ENCODE assay signal across 27 mouse cellular contexts in genomic region chr6:31568070-31568595, GRCm38 (mm10). TPM values are rescaled to one million over a fixed set of nuclear protein-coding genes. Genes with fewer than 3 reads are reported as not detected.
DNase-seq lines count a peak whose midpoint lies in the region; ATAC-seq and TF ChIP-seq lines count a peak whose summit lies in the region.
"Had no signal": no experiment of that assay in that cellular context is flagged by ENCODE, and none has a peak within 500 bp of the region (broad histone marks: within the 10 kb centered on the region; RNA-seq: fewer than 3 reads in every experiment).

No protein-coding gene starts in this region.

- no peak for TF ChIP-seq RAD21 in MEL (IDR thresholded peaks at IDR 0.05; ENCODE audit: low read depth, low read length)

- H3K27me3 ChIP-seq in megakaryocyte, embryonic 14.5 days (replicated peaks): no peaks in the 10 kb centered on the region
- peaks cover 5% of the 10 kb centered on the region for H3K27me3 ChIP-seq in ES-Bruce4 (ENCODE audit: control insufficient read depth, insufficient read depth, low read length, poor library complexity, severe bottlenecking)
- H3K27me3 ChIP-seq in MEL (ENCODE audit: control insufficient read depth in 1 of 2, insufficient read depth in 2 of 2, low read length in 2 of 2): no peaks in the 10 kb centered on the region
- H3K27me3 ChIP-seq: forebrain, embryonic 13.5 days had no signal

- H3K4me1 ChIP-seq in megakaryocyte, embryonic 14.5 days: peaks cover 76% of the 10 kb centered on the region
- no peaks in the 10 kb centered on the region for H3K4me1 ChIP-seq in ES-Bruce4 (ENCODE audit: control insufficient read depth, insufficient read depth, low read length)
- H3K4me1 ChIP-seq in MEL (ENCODE audit: control insufficient read depth in 1 of 2, insufficient read depth in 2 of 2, low read length in 2 of 2): peaks cover 0 to 5% of the 10 kb centered on the region in 2 experiments; a peak in 2 of 4 replicates

- no peak for ATAC-seq in megakaryocyte, adult 5-6 weeks (ENCODE audit: poor library complexity, severe bottlenecking)
- ATAC-seq: forebrain, embryonic 13.5 days; hindbrain, embryonic 16.5 days; intestine, embryonic 15.5 days had no signal

- H3K4me3 ChIP-seq in megakaryocyte, embryonic 14.5 days (replicated peaks): peak overlapping the region; percentile 38
- H3K4me3 ChIP-seq in ES-Bruce4 (ENCODE audit: low read depth, low read length): no peak overlapping the region
- no peak overlapping the region for H3K4me3 ChIP-seq in MEL (ENCODE audit: control insufficient read depth in 1 of 2, insufficient read depth in 1 of 2, low read depth in 2 of 2, low read length in 2 of 2)
- H3K4me3 ChIP-seq: embryonic facial prominence, embryonic 13.5 days; forebrain, embryonic 13.5 days; heart, embryonic 10.5 days; intestine, embryonic 15.5 days; layer of hippocampus, adult 2 months; limb, embryonic 12.5 days; liver, embryonic 13.5 days had no signal

- peaks cover 5% of the 10 kb centered on the region for H3K79me2 ChIP-seq in MEL (ENCODE audit: control insufficient read depth, insufficient read depth, low read length, poor library complexity)

- no peaks in the 10 kb centered on the region for H3K9me3 ChIP-seq in megakaryocyte, embryonic 14.5 days
- H3K9me3 ChIP-seq in ES-Bruce4 (replicated peaks; ENCODE audit: control insufficient read depth, insufficient read depth, low read length, poor library complexity, severe bottlenecking) (no peaks in the 10 kb centered on the region), MEL (replicated peaks; ENCODE audit: insufficient read depth, low read length) (no peaks in the 10 kb centered on the region)
- H3K9me3 ChIP-seq: embryonic facial prominence, embryonic 13.5 days; forebrain, embryonic 13.5 days; heart, embryonic 10.5 days; intestine, embryonic 15.5 days; limb, embryonic 12.5 days; liver, embryonic 13.5 days had no signal

- H3K9ac ChIP-seq in ES-Bruce4 (ENCODE audit: low read depth, poor library complexity, severe bottlenecking) (no peak overlapping the region), MEL (ENCODE audit: control insufficient read depth, low read depth, low read length, poor library complexity, severe bottlenecking) (no peak overlapping the region)
- H3K9ac ChIP-seq: embryonic facial prominence, embryonic 13.5 days; forebrain, embryonic 13.5 days; intestine, embryonic 15.5 days; limb, embryonic 12.5 days; liver, embryonic 13.5 days; lung, embryonic 14.5 days had no signal

- TF ChIP-seq POLR2A in ES-Bruce4 (IDR thresholded peaks at IDR 0.05; ENCODE audit: insufficient read depth, low read length) (no peak), MEL (IDR thresholded peaks at IDR 0.05; ENCODE audit: control insufficient read depth in 1 of 2, insufficient read depth in 1 of 2, low read depth in 1 of 2, low read length in 2 of 2, poor library complexity in 1 of 2) (no peak)

- peak; percentile 52 for DNase-seq in MEL (ENCODE audit: low read depth, low spot score)
- peak; percentile 32 for DNase-seq in embryo, embryonic 11 days
- no peak for DNase-seq in frontal cortex, adult 2 months (ENCODE audit: extremely low spot score in 1 of 2, low spot score in 1 of 2)
- no peak for DNase-seq in cerebellum, postnatal 10 days
- no peak for DNase-seq in neural tube, embryonic 10.5 days (ENCODE audit: extremely low spot score, low spot score)
- DNase-seq: cerebellum, adult 11-12 months; cerebellum, postnatal 36 days; gastrocnemius, postnatal 10 days; heart, postnatal 4 days; kidney, adult 9 months; kidney, postnatal 14 days; liver, embryonic 13.5 days; lung, embryonic 14.5 days; lung, postnatal 36 days; right cerebral cortex, postnatal 25 days; spleen, adult 18-20 months; thymus, postnatal 14 days had no signal

- TF ChIP-seq EP300 in ES-Bruce4 (IDR thresholded peaks at IDR 0.05; ENCODE audit: insufficient read depth, low read depth, low read length) (peak; percentile 59; the same call in 1 of the 2 replicates), MEL (IDR thresholded peaks at IDR 0.05; ENCODE audit: low read depth in 1 of 2, low read length in 2 of 2) (peak in 1 of 2 experiments; percentile 50; a peak in 2 of 4 replicates)

- H3K27ac ChIP-seq in ES-Bruce4 (ENCODE audit: insufficient read depth, low read length): no peak overlapping the region
- H3K27ac ChIP-seq in MEL (ENCODE audit: control insufficient read depth, low read depth, low read length): no peak overlapping the region
- H3K27ac ChIP-seq: embryonic facial prominence, embryonic 13.5 days; forebrain, embryonic 13.5 days; heart, embryonic 10.5 days; intestine, embryonic 15.5 days; layer of hippocampus, adult 2 months; limb, embryonic 12.5 days; liver, embryonic 13.5 days had no signal

- H3K36me3 ChIP-seq in megakaryocyte, embryonic 14.5 days (replicated peaks; ENCODE audit: low read length): no peaks in the 10 kb centered on the region
- H3K36me3 ChIP-seq in ES-Bruce4 (ENCODE audit: control insufficient read depth, insufficient read depth, low read length, poor library complexity, severe bottlenecking): no peaks in the 10 kb centered on the region
- H3K36me3 ChIP-seq in MEL (ENCODE audit: control insufficient read depth in 1 of 2, insufficient read depth in 2 of 2, low read length in 2 of 2): peaks cover 0 to 5% of the 10 kb centered on the region in 2 experiments; a peak in 2 of 4 replicates
- H3K36me3 ChIP-seq: embryonic facial prominence, embryonic 13.5 days; heart, embryonic 10.5 days; intestine, embryonic 15.5 days; limb, embryonic 12.5 days; liver, embryonic 13.5 days had no signal

- TF ChIP-seq CTCF in ES-Bruce4 (IDR thresholded peaks at IDR 0.05; ENCODE audit: low read depth, low read length): no peak
- no peak for TF ChIP-seq CTCF in MEL (IDR thresholded peaks at IDR 0.05 in 2 of 3, conservative IDR thresholded peaks at IDR 0.05 in 1 of 3; ENCODE audit: control insufficient read depth in 1 of 3, insufficient read depth in 1 of 3, low read depth in 2 of 3, low read length in 3 of 3, poor library complexity in 1 of 3, severe bottlenecking in 1 of 3)

TF ChIP-seq in MEL, 35 proteins besides CTCF, POLR2A, EP300 and RAD21:
- TF ChIP-seq GATA1 (IDR thresholded peaks at IDR 0.05; ENCODE audit: low read depth, low read length) (peak; percentile 62), ZKSCAN1 (IDR thresholded peaks at IDR 0.05; ENCODE audit: low read depth, low read length) (no peak), ZC3H11A (IDR thresholded peaks at IDR 0.05; ENCODE audit: low read depth, low read length) (no peak), NELFE (IDR thresholded peaks at IDR 0.05; ENCODE audit: low read depth, low read length) (no peak), CHD2 (IDR thresholded peaks at IDR 0.05; ENCODE audit: low read length) (no peak), ZNF384 (IDR thresholded peaks at IDR 0.05; ENCODE audit: low read depth, low read length) (no peak), SIN3A (IDR thresholded peaks at IDR 0.05; ENCODE audit: low read length) (no peak)

RNA-seq across cellular contexts. Expression of gene Podxl, which starts 4.4 kb away (rescaled TPM):
- 27.7 and 50.7 TPM in 2 replicates for polyA plus RNA-seq in megakaryocyte, embryonic 14.5 days (2012; ENCODE audit: insufficient read depth, low replicate concordance)
- total RNA-seq in megakaryocyte, adult 5-6 weeks (2015): not detected in 2 replicates
- not detected in 2 replicates for total RNA-seq in megakaryocyte, adult 5-6 weeks (2017)
- polyA plus RNA-seq in ES-Bruce4 (2011; ENCODE audit: insufficient read depth, insufficient read length, low read depth, missing spikeins) (141 and 145 TPM in 2 replicates), MEL (2012; ENCODE audit: insufficient read depth in 1 of 2, insufficient read length in 2 of 2, low read depth in 1 of 2, low replicate concordance in 2 of 2, missing spikeins in 1 of 2) (10 to 100 TPM in 1 of 2 experiments, not detected in 1; 40.8 TPM)
- total RNA-seq in MEL (2012; rRNA removed): 14.2 and 19.1 TPM in 2 replicates
- polyA plus RNA-seq in frontal cortex, adult 2 months (2012; rRNA removed): 17.7 and 18.4 TPM in 2 replicates

Comparison
In these comparisons a context has a peak if more than half of its experiments do, and no peak if none do; other contexts are left out.
1. DNase-seq: peak in MEL (single experiment) and embryo, embryonic 11 days (single experiment); none in frontal cortex, adult 2 months (0 of 2), cerebellum, postnatal 10 days (0 of 2) and neural tube, embryonic 10.5 days (single experiment).